Mouse (Mus musculus) lung, postnatal 0 days (tissue): ENCODE measurements around the gene Triobp. TPM values are rescaled to one million over a fixed set of nuclear protein-coding genes. Genes with fewer than 3 reads are reported as not detected.
A peak's percentile ranks its signal among the peaks of the same experiment; 100 is the strongest.
"Not testable (repeated sequence)": the region's sequence is repeated elsewhere in the genome, so short reads cannot be mapped to it uniquely, and the experiment has no call there.

Source experiments
- ATAC-seq: fragments of 200-750 bp; cut with Nextera tagmentation; 2 replicates; pipeline ENCODE4 v1.8.0; 2017; ENCODE audit warnings: moderate library complexity
- DNase-seq: peaks from one replicate; pipeline ENCODE4 v3.0.0-alpha.2; 2016; ENCODE audit warnings: low spot score
- H3K27ac ChIP-seq: fragments of 300-500 bp; sonication (generic); 2 replicates; pipeline ENCODE4 v1.5.1; 2014; ENCODE audit warnings: antibody characterized with exemption, mild to moderate bottlenecking, low read length, mixed read lengths
- H3K27me3 ChIP-seq: fragments of 300-500 bp; sonication (generic); replicated peaks from 2 replicates; pipeline ENCODE4 v1.6.1; 2014; ENCODE audit warnings: low read length, mixed read lengths; ENCODE audit not compliant: insufficient read depth
- H3K36me3 ChIP-seq: fragments of 300-500 bp; sonication (generic); 2 replicates; pipeline ENCODE4 v1.6.1; 2014; ENCODE audit warnings: low read length, mixed read lengths; ENCODE audit not compliant: insufficient read depth
- H3K4me1 ChIP-seq: fragments of 300-500 bp; sonication (generic); 2 replicates; pipeline ENCODE4 v1.6.1; 2014; ENCODE audit warnings: antibody characterized with exemption, low read depth, low read length, mixed read lengths; ENCODE audit not compliant: insufficient read depth
- H3K4me2 ChIP-seq: fragments of 300-500 bp; sonication (generic); replicated peaks from 2 replicates; pipeline ENCODE4 v1.6.1; 2014; ENCODE audit warnings: low read depth, mild to moderate bottlenecking, low read length, moderate library complexity, mixed read lengths
- H3K4me3 ChIP-seq: fragments of 300-500 bp; sonication (generic); 2 replicates; pipeline ENCODE4 v1.5.1; 2014; ENCODE audit warnings: low read depth, low read length
- H3K9ac ChIP-seq: fragments of 300-500 bp; sonication (generic); replicated peaks from 2 replicates; pipeline ENCODE4 v1.6.1; 2014; ENCODE audit warnings: low read depth, mild to moderate bottlenecking
- H3K9me3 ChIP-seq: fragments of 300-500 bp; sonication (generic); 2 replicates; pipeline ENCODE4 v1.6.1; 2016; ENCODE audit warnings: low read length, mixed read lengths
- CTCF ChIP-seq: IDR thresholded peaks from 2 replicates; pipeline ENCODE4 v1.5.1; 2016; ENCODE audit warnings: antibody characterized with exemption, mild to moderate bottlenecking
- EP300 ChIP-seq: IDR thresholded peaks from 2 replicates; pipeline ENCODE4 v1.6.1; 2016; ENCODE audit warnings: antibody characterized with exemption, mild to moderate bottlenecking, control low read depth
- WGBS: fragments of 180-500 bp; shearing (Covaris S2); extraction: QIAGEN DNeasy Blood & Tissue Kit; methylation state at CpG from one replicate; pipeline ENCODE4 v1.1.7; 2014; 5-methylcytosine and 5-hydroxymethylcytosine counted together
- polyA plus RNA-seq: library from polyadenylated mRNA; unstranded; fragments of >200 nt; fragmentation: Nextera tagmentation; extraction: Ambion mirVana; gene quantifications from 2 replicates; pipeline ENCODE4 v1.2.1, GENCODE M21; 2015

Triobp gene
- polyA plus RNA-seq, 1 experiment from 2014 or later, result 23.9 TPM

- no peaks in the 10 kb centered on the region for H3K4me1 ChIP-seq
- H3K36me3 ChIP-seq, result peaks cover 32% of the 10 kb centered on the region; the same call in 1 of the 2 replicates
- no peaks in the 10 kb centered on the region for H3K9me3 ChIP-seq
- no peak overlapping the region for H3K4me2 ChIP-seq
- no peak overlapping the region for H3K9ac ChIP-seq
- H3K27ac ChIP-seq, result no peak overlapping the region
- DNase-seq, result no peak
- WGBS, result 85% methylated on average over 9 of the region's 9 CpGs
- no peak overlapping the region for H3K4me3 ChIP-seq
- TF ChIP-seq EP300 (no peak), CTCF (no peak)
- ATAC-seq, result no peak
- no peaks in the 10 kb centered on the region for H3K27me3 ChIP-seq
Measured at GRCm38 (mm10) chr15:79005581-79005980, 58.1 kb downstream of the Triobp start.

DNA sequence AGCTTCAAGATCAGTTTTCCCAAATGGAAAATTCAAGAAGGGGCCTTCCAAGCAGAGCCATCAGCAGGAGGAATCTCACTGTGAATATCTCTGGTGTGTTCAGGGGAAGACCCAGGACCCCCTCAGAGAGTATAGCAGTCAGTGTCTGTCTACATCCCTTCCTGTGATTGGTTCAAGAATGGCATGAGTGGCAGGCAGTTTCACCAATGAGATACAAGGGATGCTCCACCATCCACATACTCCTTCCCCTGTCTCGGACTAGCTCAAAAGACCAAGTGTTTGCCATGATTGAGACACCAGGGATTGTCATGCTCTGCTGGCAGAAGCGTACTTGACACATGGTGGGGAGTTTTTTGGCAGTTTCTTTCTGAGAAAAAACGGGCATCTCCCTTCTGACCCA, 59.1 kb downstream of the Triobp start:
- ATAC-seq, result no peak
- WGBS, result 65% methylated on average over 3 of the region's 3 CpGs
- H3K27me3 ChIP-seq, result no peaks in the 10 kb centered on the region
- H3K27ac ChIP-seq, result no peak overlapping the region
- DNase-seq, result no peak
- no peak overlapping the region for H3K4me2 ChIP-seq
- H3K4me1 ChIP-seq, result no peaks in the 10 kb centered on the region
- H3K36me3 ChIP-seq, result peaks cover 30% of the 10 kb centered on the region; the same call in 1 of the 2 replicates
- no peak overlapping the region for H3K4me3 ChIP-seq
- TF ChIP-seq CTCF (no peak), EP300 (no peak)
- H3K9me3 ChIP-seq, result no peaks in the 10 kb centered on the region
- H3K9ac ChIP-seq, result no peak overlapping the region

DNA sequence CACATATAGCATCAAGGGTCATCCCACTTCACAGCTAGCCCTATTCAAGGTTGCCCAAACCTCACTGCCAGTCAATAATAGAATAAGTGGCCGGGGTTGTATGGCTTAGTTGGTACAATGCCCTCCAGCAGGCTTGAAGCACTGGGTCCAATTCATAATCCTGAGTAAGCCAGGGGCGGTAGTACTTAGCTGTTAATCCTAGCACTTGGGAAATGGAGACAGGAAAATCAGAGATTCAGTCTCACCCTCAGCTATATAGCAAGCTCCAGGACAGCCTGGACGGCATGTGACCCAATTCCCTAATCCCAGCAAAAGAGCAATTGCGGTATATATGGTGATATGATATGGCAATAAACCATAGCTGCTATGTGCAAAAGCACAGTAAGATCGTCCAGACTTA, 59.5 kb downstream of the Triobp start:
- 91% methylated on average over 5 of the region's 5 CpGs for WGBS
- no peak for DNase-seq
- TF ChIP-seq EP300 (no peak), CTCF (no peak)
- no peak overlapping the region for H3K9ac ChIP-seq
- no peak overlapping the region for H3K27ac ChIP-seq
- H3K4me3 ChIP-seq, result no peak overlapping the region
- H3K4me2 ChIP-seq, result no peak overlapping the region
- ATAC-seq, result no peak
- no peaks in the 10 kb centered on the region for H3K27me3 ChIP-seq
- peaks cover 26% of the 10 kb centered on the region; the same call in 1 of the 2 replicates for H3K36me3 ChIP-seq
- H3K9me3 ChIP-seq, result no peaks in the 10 kb centered on the region
- no peaks in the 10 kb centered on the region for H3K4me1 ChIP-seq

DNA sequence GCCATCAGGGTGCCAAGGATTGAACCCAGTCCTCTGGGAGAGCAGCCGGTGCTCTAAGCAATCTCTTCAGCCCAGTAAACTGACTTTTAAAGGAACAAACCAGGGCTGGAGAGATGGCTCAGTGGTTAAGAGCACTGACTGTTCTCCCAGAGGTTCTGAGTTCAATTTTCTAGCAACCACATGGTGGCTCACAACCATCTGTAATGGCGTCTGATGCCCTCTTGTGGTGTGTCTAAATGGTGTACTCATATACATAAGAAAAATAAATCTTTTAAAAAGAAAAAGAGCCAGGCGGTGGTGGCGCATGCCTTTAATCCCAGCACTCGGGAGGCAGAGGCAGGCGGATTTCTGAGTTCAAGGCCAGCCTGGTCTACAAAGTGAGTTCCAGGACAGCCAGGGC, 60.3 kb downstream of the Triobp start:
- H3K9ac ChIP-seq, DNase-seq, ATAC-seq, H3K4me3 ChIP-seq, H3K4me2 ChIP-seq, H3K27me3 ChIP-seq, H3K9me3 ChIP-seq, H3K4me1 ChIP-seq, H3K27ac ChIP-seq: not testable (repeated sequence)
- TF ChIP-seq CTCF, result peak; percentile 34
- peaks cover 22% of the 10 kb centered on the region; the same call in 1 of the 2 replicates for H3K36me3 ChIP-seq
- 84% methylated on average over 6 of the region's 6 CpGs for WGBS

- no peak for TF ChIP-seq EP300
- WGBS, result 62% methylated on average over 5 of the region's 5 CpGs
- no peak overlapping the region for H3K9ac ChIP-seq
- H3K36me3 ChIP-seq, result peaks cover 12% of the 10 kb centered on the region; the same call in 1 of the 2 replicates
- no peak overlapping the region for H3K4me3 ChIP-seq
- H3K4me1 ChIP-seq, result no peaks in the 10 kb centered on the region
- H3K27ac ChIP-seq, result no peak overlapping the region
- no peaks in the 10 kb centered on the region for H3K9me3 ChIP-seq
- H3K27me3 ChIP-seq, result no peaks in the 10 kb centered on the region
- H3K4me2 ChIP-seq, result no peak overlapping the region
- DNase-seq (no peak), ATAC-seq (no peak)
Measured at GRCm38 (mm10) chr15:79009734-79010133, 62.2 kb downstream of the Triobp start.

DNA sequence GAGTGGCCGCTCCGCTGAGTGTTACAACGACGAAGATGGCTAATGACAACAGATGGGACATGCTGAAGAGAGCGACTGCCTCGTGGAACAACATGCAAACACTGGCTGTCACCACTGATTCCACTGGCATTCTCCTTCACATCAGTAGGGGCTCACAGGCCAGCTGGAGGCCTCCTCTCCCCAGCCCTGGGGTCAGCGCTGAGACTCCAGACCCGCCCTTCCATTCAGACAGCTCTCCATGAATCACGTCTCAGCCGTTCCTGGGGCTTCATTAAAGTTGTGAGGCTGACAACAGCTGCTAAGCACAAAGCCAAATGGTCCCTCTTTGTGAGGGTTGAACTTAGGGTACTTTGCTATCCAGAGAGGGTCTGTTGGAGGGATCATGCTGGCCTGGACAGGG, 64.0 kb downstream of the Triobp start:
- Histone ChIP-seq H3K36me3 (0 out of 2 replicates have a peak, but pooled peaks cover under 1% of the 10 kb centered on the region), H3K27me3 (no peaks in the 10 kb centered on the region), H3K4me2 (no peak overlapping the region), H3K9ac (no peak overlapping the region), H3K27ac (no peak overlapping the region), H3K4me3 (no peak overlapping the region), H3K9me3 (no peaks in the 10 kb centered on the region), H3K4me1 (no peaks in the 10 kb centered on the region)
- TF ChIP-seq EP300, result no peak
- no peak for TF ChIP-seq CTCF
- DNase-seq (no peak), ATAC-seq (no peak)
- WGBS, result 52% methylated on average over 10 of the region's 10 CpGs

DNA sequence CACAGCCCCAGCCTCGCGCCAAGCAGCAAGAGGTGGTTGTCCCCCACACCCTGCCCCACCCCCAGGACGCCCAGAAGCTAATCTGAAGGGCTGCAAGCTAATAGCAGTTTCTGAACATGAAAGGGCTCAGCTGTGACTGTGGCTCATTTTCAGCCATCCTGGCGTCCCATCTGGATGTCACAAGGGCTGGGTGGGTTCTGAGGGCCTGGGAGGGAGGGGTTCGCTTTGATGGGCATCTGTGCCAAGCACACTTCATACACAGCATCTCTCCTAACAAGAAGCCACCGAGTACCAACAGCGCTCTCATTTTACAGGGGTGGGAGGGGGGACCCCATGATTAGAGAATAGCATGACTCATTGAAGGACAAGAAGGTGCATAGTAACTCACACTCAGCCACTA, 65.9 kb downstream of the Triobp start:
- WGBS, result 54% methylated on average over 7 of the region's 7 CpGs
- no peak overlapping the region for H3K4me2 ChIP-seq

More for the DNA sequence above, 65.9 kb downstream of the Triobp start:
- DNase-seq (no peak), ATAC-seq (no peak)
- H3K9me3 ChIP-seq, result no peaks in the 10 kb centered on the region
- no peaks in the 10 kb centered on the region for H3K4me1 ChIP-seq
- no peak overlapping the region for H3K9ac ChIP-seq
- H3K27ac ChIP-seq, result no peak overlapping the region
- no peaks in the 10 kb centered on the region for H3K36me3 ChIP-seq
- TF ChIP-seq CTCF (no peak), EP300 (no peak)
- H3K4me3 ChIP-seq, result no peak overlapping the region
- H3K27me3 ChIP-seq, result no peaks in the 10 kb centered on the region
